Mouse (Mus musculus) liver, embryonic 13.5 days (tissue): ENCODE results near the gene Ifngr2. TPM values are rescaled to one million over a fixed set of nuclear protein-coding genes. Genes with fewer than 3 reads are reported as not detected.

Source experiments
- ATAC-seq: fragments of 200-750 bp; cut with Nextera tagmentation; 2 replicates; pipeline ENCODE4 v1.8.0; 2017; ENCODE audit warnings: low read depth, mild to moderate bottlenecking, moderate number of reproducible peaks, moderate library complexity
- DNase-seq: peaks from one replicate; pipeline ENCODE4 v3.0.0; 2022
- H3K27ac ChIP-seq: fragments of 300-500 bp; sonication (generic); 2 replicates; pipeline ENCODE4 v1.5.1; 2015; ENCODE audit warnings: moderate library complexity, mild to moderate bottlenecking, inconsistent platforms
- H3K27me3 ChIP-seq: fragments of 300-500 bp; sonication (generic); 2 replicates; pipeline ENCODE4 v1.6.1; 2015; ENCODE audit warnings: mild to moderate bottlenecking, inconsistent platforms
- H3K36me3 ChIP-seq: fragments of 300-500 bp; sonication (generic); 2 replicates; pipeline ENCODE4 v1.6.1; 2015; ENCODE audit warnings: mild to moderate bottlenecking, inconsistent platforms
- H3K4me1 ChIP-seq: fragments of 300-500 bp; sonication (generic); replicated peaks from 2 replicates; pipeline ENCODE4 v1.6.1; 2015; ENCODE audit warnings: inconsistent platforms
- H3K4me2 ChIP-seq: fragments of 300-500 bp; sonication (generic); 2 replicates; pipeline ENCODE4 v1.6.1; 2015; ENCODE audit warnings: inconsistent platforms, mild to moderate bottlenecking, moderate library complexity
- H3K4me3 ChIP-seq: fragments of 300-500 bp; sonication (generic); replicated peaks from 2 replicates; pipeline ENCODE4 v1.5.1; 2015; ENCODE audit warnings: mild to moderate bottlenecking, inconsistent platforms
- H3K9ac ChIP-seq: fragments of 300-500 bp; sonication (generic); 2 replicates; pipeline ENCODE4 v1.6.1; 2015; ENCODE audit warnings: mild to moderate bottlenecking, inconsistent platforms
- H3K9me3 ChIP-seq: fragments of 300-500 bp; sonication (generic); replicated peaks from 2 replicates; pipeline ENCODE4 v1.6.1; 2016; ENCODE audit warnings: inconsistent platforms
- WGBS: fragments of 180-500 bp; shearing (Covaris S2); methylation state at CpG from one replicate; pipeline ENCODE4 v1.1.7; 2015; ENCODE audit not compliant: insufficient replicate concordance; 5-methylcytosine and 5-hydroxymethylcytosine counted together
- polyA plus RNA-seq: library from polyadenylated mRNA; unstranded; fragments of >200 nt; fragmentation: Nextera tagmentation; extraction: Ambion mirVana; gene quantifications from 2 replicates; pipeline ENCODE4 v1.2.1, GENCODE M21; 2015

Gene Ifngr2
- polyA plus RNA-seq, 1 experiment from 2014 or later = 15.4 TPM

GRCm38 (mm10) chr16:91565292-91565951, 18.6 kb downstream of the Ifngr2 start:
- peaks cover 20% of the 10 kb centered on the region for H3K4me1 ChIP-seq
- DNase-seq (no peak), ATAC-seq (no peak)
- 55% methylated on average over 9 of the region's 9 CpGs for WGBS
- H3K9ac ChIP-seq = no peak overlapping the region
- H3K9me3 ChIP-seq = no peaks in the 10 kb centered on the region
- no peaks in the 10 kb centered on the region for H3K27me3 ChIP-seq
- peaks cover 30% of the 10 kb centered on the region for H3K36me3 ChIP-seq
- H3K27ac ChIP-seq = no peak overlapping the region
- H3K4me3 ChIP-seq = no peak overlapping the region
- no peak overlapping the region for H3K4me2 ChIP-seq

GRCm38 (mm10) chr16:91566002-91566401, 19.1 kb downstream of the Ifngr2 start:
- no peak for ATAC-seq
- WGBS = 78% methylated on average over 7 of the region's 7 CpGs
- Histone ChIP-seq H3K9me3 (no peaks in the 10 kb centered on the region), H3K27ac (no peak overlapping the region), H3K4me1 (peaks cover 23% of the 10 kb centered on the region), H3K27me3 (no peaks in the 10 kb centered on the region), H3K4me3 (no peak overlapping the region), H3K9ac (no peak overlapping the region), H3K4me2 (no peak overlapping the region), H3K36me3 (peaks cover 30% of the 10 kb centered on the region)
- DNase-seq = no peak

DNA sequence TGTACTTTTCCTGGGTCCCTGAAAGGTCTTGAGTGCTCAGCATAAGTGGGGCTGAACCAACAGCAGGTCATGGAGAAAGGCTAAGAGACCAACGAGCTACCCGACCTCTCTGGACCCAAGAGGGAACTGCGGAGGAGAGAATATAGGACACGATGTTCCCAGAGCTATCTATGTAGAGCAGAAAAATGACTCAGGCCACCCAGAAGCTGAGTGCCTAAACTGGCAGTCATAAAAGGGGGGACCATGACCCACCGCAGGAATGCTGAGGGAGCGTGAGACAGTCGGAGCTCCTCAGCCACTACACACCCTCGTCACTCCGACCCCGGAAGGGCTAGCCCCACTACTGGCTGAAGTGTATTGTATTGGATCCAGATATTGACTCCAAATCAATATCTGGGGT, 22.1 kb downstream of the Ifngr2 start:
- Histone ChIP-seq H3K9me3 (no peaks in the 10 kb centered on the region), H3K9ac (no peak overlapping the region), H3K4me2 (no peak overlapping the region), H3K36me3 (peaks cover 5% of the 10 kb centered on the region), H3K27me3 (no peaks in the 10 kb centered on the region; the same call in 1 of the 2 replicates), H3K4me3 (no peak overlapping the region), H3K27ac (no peak overlapping the region), H3K4me1 (peaks cover 24% of the 10 kb centered on the region)
- no peak for DNase-seq
- 77% methylated on average over 10 of the region's 10 CpGs for WGBS
- ATAC-seq = no peak

DNA sequence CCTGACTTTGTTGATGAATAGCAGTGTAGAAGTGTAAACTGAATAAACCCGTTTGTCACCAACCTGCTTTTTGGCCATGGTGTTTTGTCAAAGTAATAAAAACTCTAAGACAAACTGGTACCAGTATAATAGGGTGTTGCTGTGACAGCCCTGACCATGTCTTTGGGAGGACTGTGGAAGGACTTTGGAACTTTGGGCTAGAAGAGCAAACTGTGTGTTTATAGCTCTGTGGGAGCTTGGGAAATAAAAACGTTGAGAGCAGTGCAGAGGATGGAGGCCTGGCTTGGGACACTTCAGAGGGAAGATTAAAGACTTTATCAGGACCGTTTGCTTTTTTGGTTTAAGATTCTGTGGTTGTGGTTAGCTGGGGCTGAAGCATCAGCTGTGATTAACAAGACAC, 24.2 kb downstream of the Ifngr2 start:
- ATAC-seq (no peak), DNase-seq (no peak)
- no peaks in the 10 kb centered on the region for H3K9me3 ChIP-seq
- 0 out of 2 replicates have a peak, but pooled peaks cover under 1% of the 10 kb centered on the region for H3K36me3 ChIP-seq
- H3K9ac ChIP-seq = no peak overlapping the region
- WGBS = 28% methylated on average over 3 of the region's 3 CpGs
- no peak overlapping the region for H3K4me3 ChIP-seq
- H3K4me1 ChIP-seq = peaks cover 5% of the 10 kb centered on the region
- no peaks in the 10 kb centered on the region; the same call in 1 of the 2 replicates for H3K27me3 ChIP-seq
- no peak overlapping the region for H3K27ac ChIP-seq
- H3K4me2 ChIP-seq = no peak overlapping the region

- no peak for DNase-seq
- ATAC-seq = no peak
- 80% methylated on average over 13 of the region's 13 CpGs for WGBS
- no peaks in the 10 kb centered on the region for H3K9me3 ChIP-seq
- no peak overlapping the region for H3K27ac ChIP-seq
- peaks cover 8% of the 10 kb centered on the region for H3K4me1 ChIP-seq
- H3K36me3 ChIP-seq = 0 out of 2 replicates have a peak, but pooled peaks cover 4% of the 10 kb centered on the region
- H3K27me3 ChIP-seq = no peaks in the 10 kb centered on the region; the same call in 1 of the 2 replicates
- H3K4me3 ChIP-seq = no peak overlapping the region
- no peak overlapping the region for H3K4me2 ChIP-seq
- no peak overlapping the region for H3K9ac ChIP-seq
Observed at GRCm38 (mm10) chr16:91575151-91575550, 28.3 kb downstream of the Ifngr2 start.

GRCm38 (mm10) chr16:91578980-91579720, 32.3 kb downstream of the Ifngr2 start:
- 79% methylated on average over 14 of the region's 14 CpGs for WGBS
- DNase-seq (no peak), ATAC-seq (no peak)
- Histone ChIP-seq H3K4me3 (no peak overlapping the region), H3K9me3 (no peaks in the 10 kb centered on the region), H3K9ac (no peak overlapping the region), H3K27ac (no peak overlapping the region), H3K4me2 (no peak overlapping the region), H3K36me3 (0 out of 2 replicates have a peak, but pooled peaks cover 9% of the 10 kb centered on the region), H3K27me3 (no peaks in the 10 kb centered on the region), H3K4me1 (0 out of 2 replicates have a peak, but pooled peaks cover 3% of the 10 kb centered on the region)

DNA sequence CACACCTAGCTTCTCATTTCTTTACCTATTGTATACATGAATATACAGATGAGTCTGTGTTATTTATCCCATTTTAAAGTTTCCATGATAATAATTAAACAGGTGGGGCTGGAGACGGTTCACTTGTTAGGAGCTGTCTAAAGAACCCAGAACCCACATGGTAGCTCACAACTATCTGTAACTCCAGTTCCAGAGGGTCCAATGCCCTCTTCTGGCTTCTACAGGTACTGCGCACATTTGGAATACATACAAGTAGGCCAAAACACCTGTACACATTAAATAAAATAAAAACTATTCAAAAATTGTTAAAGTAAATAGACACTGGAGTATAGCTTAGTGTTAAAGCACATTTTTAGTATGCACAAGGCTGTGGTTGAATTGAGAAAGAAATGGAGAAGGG, 35.4 kb downstream of the Ifngr2 start:
- DNase-seq (peak; percentile 39), ATAC-seq (peak; percentile 53; the same call in 1 of the 2 replicates)

GRCm38 (mm10) chr16:91585617-91586016, 38.7 kb downstream of the Ifngr2 start:
- Histone ChIP-seq H3K4me3 (no peak overlapping the region), H3K36me3 (0 out of 2 replicates have a peak, but pooled peaks cover 5% of the 10 kb centered on the region)
- ATAC-seq = no peak

More for the DNA sequence above, 35.4 kb downstream of the Ifngr2 start:
- H3K36me3 ChIP-seq = 0 out of 2 replicates have a peak, but pooled peaks cover 5% of the 10 kb centered on the region
- no peak overlapping the region for H3K4me3 ChIP-seq
- H3K27ac ChIP-seq = no peak overlapping the region
- no peaks in the 10 kb centered on the region for H3K27me3 ChIP-seq
- no peaks in the 10 kb centered on the region for H3K9me3 ChIP-seq
- 38% methylated on average over 2 of the region's 2 CpGs for WGBS
- H3K4me1 ChIP-seq = 0 out of 2 replicates have a peak, but pooled peaks cover 3% of the 10 kb centered on the region
- no peak overlapping the region for H3K9ac ChIP-seq
- H3K4me2 ChIP-seq = no peak overlapping the region

DNA sequence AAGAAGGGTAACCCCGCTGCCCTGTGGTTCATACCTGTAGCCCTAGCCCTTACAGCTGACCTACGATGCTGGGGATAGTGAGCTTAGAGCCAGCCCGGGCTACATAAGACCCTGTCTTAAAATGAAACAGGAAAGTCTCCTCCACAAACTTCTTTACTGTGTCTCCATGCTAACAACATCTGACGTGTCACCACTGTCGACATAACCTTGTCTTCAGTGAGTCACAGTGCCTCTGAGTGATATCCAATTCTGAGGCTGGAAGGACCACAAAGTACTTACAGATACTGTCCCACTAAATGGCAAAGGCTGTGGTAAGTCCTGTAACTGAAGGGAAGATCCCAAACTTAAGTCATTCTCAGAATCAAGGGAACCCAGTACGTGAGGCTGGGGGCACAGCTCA, 39.4 kb downstream of the Ifngr2 start:
- Histone ChIP-seq H3K9ac (no peak overlapping the region), H3K27ac (no peak overlapping the region), H3K27me3 (no peaks in the 10 kb centered on the region), H3K36me3 (0 out of 2 replicates have a peak, but pooled peaks cover 2% of the 10 kb centered on the region), H3K9me3 (no peaks in the 10 kb centered on the region), H3K4me3 (no peak overlapping the region), H3K4me1 (peaks cover 6% of the 10 kb centered on the region), H3K4me2 (no peak overlapping the region)
- DNase-seq = no peak
- no peak for ATAC-seq
- WGBS = 74% methylated on average over 6 of the region's 6 CpGs

More at GRCm38 (mm10) chr16:91585617-91586016, 38.7 kb downstream of the Ifngr2 start:
- peaks cover 6% of the 10 kb centered on the region for H3K4me1 ChIP-seq
- no peaks in the 10 kb centered on the region for H3K9me3 ChIP-seq
- H3K4me2 ChIP-seq = no peak overlapping the region
- DNase-seq = no peak
- H3K9ac ChIP-seq = no peak overlapping the region
- 75% methylated on average over 5 of the region's 5 CpGs for WGBS
- no peaks in the 10 kb centered on the region for H3K27me3 ChIP-seq
- no peak overlapping the region; the same call in 1 of the 2 replicates for H3K27ac ChIP-seq

DNA sequence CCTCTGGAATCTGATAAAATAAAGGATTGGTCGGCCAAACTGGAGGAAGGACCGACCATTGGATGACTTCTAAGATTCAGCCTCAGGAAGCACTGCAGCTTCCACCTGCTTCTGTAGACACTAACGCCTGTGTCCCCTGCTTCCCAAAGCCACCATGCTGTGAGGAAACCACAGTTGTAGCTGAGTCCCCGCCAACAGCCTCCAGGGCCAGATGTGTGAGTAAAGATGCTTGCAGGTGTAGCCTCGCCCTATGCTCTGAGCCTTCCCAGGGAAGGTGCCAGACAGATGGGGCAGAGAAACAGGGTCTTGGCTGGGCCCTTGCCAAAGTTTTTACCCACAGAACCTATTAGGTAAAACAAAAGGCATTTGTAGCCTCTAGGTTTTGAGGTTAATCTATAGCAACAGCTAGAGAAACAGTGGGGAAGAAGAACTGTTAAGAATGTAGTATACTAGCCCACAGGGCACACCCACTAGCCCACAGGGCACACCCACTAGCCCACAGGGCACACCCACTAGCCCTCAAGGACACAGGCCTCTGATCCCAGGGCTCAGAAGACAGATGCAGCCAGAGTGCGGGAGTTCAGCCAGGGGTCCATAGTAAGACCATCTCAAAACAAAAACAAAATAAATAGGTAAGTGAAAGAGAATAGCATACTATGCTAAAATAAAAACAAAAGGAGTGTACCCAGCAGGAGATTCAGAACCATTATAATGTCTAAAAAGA, 41.0 kb downstream of the Ifngr2 start:
- Histone ChIP-seq H3K36me3 (no peaks in the 10 kb centered on the region), H3K9ac (no peak overlapping the region), H3K9me3 (no peaks in the 10 kb centered on the region), H3K4me3 (no peak overlapping the region), H3K4me2 (no peak overlapping the region), H3K27me3 (no peaks in the 10 kb centered on the region), H3K27ac (no peak overlapping the region; the same call in 1 of the 2 replicates), H3K4me1 (peaks cover 11% of the 10 kb centered on the region)
- WGBS = 55% methylated on average over 6 of the region's 6 CpGs
- ATAC-seq = no peak
- no peak for DNase-seq

GRCm38 (mm10) chr16:91588703-91589102, 41.8 kb downstream of the Ifngr2 start:
- H3K9me3 ChIP-seq = no peaks in the 10 kb centered on the region
- DNase-seq = no peak
- H3K27ac ChIP-seq = no peak overlapping the region
- no peak overlapping the region for H3K4me3 ChIP-seq
- H3K36me3 ChIP-seq = no peaks in the 10 kb centered on the region
- 69% methylated on average over 3 of the region's 3 CpGs for WGBS
- H3K27me3 ChIP-seq = no peaks in the 10 kb centered on the region
- no peak overlapping the region for H3K9ac ChIP-seq
- no peak for ATAC-seq
- peaks cover 18% of the 10 kb centered on the region for H3K4me1 ChIP-seq
- no peak overlapping the region for H3K4me2 ChIP-seq
